Comparison of ENCODE assay signal across 25 mouse cellular contexts in the genomic region with DNA sequence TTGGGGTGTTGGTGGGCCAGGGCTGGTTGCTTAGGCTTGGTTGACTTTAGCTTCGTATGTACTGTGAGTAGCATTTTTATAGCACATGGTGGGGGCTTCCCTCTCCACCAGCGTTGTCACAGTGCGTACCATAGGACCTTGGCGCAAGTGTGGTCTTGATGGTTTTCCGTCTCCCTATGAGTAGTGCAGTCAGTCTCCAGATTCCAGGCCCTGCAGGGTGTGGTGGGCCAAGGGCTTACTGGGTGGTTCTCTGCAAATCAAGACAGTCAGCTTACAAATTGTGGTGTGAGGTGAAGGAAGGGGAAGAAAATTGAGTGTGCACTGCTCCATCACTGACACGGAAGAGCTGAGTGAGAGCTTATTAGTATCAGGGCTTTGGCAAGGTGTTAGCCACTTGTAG.
"Had no signal": no experiment of that assay in that cellular context is flagged by ENCODE, and none has a peak within 500 bp of the region (broad histone marks: within the 10 kb centered on the region; RNA-seq: fewer than 3 reads in every experiment).

No protein-coding gene starts in this region.

- H3K27ac ChIP-seq: gastrocnemius, adult 2 months; heart, adult 2 months; heart, embryonic 13.5 days; heart, embryonic 15.5 days; hindbrain, embryonic 14.5 days; hindbrain, postnatal 0 days; layer of hippocampus, adult 2 months; left cerebral cortex, adult 2 months; liver, embryonic 13.5 days; liver, embryonic 15.5 days had no signal

- H3K4me3 ChIP-seq: gastrocnemius, adult 2 months; heart, adult 2 months; heart, embryonic 13.5 days; heart, embryonic 15.5 days; layer of hippocampus, adult 2 months; left cerebral cortex, adult 2 months; liver, embryonic 13.5 days; liver, embryonic 15.5 days had no signal

- ATAC-seq: hindbrain, postnatal 0 days; intestine, embryonic 16.5 days; liver, postnatal 0 days had no signal

- H3K27me3 ChIP-seq: heart, embryonic 13.5 days; heart, embryonic 15.5 days; liver, embryonic 13.5 days; liver, embryonic 15.5 days had no signal

- H3K9ac ChIP-seq: heart, embryonic 13.5 days; heart, embryonic 15.5 days; hindbrain, embryonic 14.5 days; liver, embryonic 13.5 days; liver, embryonic 15.5 days; liver, postnatal 0 days had no signal

- H3K36me3 ChIP-seq: heart, embryonic 13.5 days; heart, embryonic 15.5 days; liver, embryonic 13.5 days; liver, embryonic 15.5 days had no signal

- H3K9me3 ChIP-seq: heart, embryonic 13.5 days; heart, embryonic 15.5 days; liver, embryonic 13.5 days; liver, embryonic 15.5 days had no signal

- H3K4me2 ChIP-seq: heart, embryonic 11.5 days; heart, embryonic 13.5 days; heart, embryonic 15.5 days; hindbrain, embryonic 14.5 days; liver, embryonic 11.5 days; liver, embryonic 13.5 days; liver, embryonic 15.5 days had no signal

- DNase-seq: gastrocnemius, adult 2 months; gastrocnemius, postnatal 10 days; gastrocnemius, postnatal 25 days; heart, adult 11 months; heart, adult 2 months; heart, postnatal 14 days; heart, postnatal 36 days; kidney, adult 11 months; kidney, adult 8-10 months; kidney, postnatal 10 days; kidney, postnatal 25 days; kidney, postnatal 4 days; liver; liver, embryonic 13.5 days; liver, postnatal 0 days had no signal
